Mouse (Mus musculus) frontal cortex, postnatal 14 days (tissue): Measurements from ENCODE around the gene Il5ra.

Experiments used
- DNase-seq, 2 experiments: peaks; one replicate each; pipeline ENCODE4 v3.0.0; 2022; ENCODE audit warnings: low spot score in 2 of 2

Gene Il5ra

DNA sequence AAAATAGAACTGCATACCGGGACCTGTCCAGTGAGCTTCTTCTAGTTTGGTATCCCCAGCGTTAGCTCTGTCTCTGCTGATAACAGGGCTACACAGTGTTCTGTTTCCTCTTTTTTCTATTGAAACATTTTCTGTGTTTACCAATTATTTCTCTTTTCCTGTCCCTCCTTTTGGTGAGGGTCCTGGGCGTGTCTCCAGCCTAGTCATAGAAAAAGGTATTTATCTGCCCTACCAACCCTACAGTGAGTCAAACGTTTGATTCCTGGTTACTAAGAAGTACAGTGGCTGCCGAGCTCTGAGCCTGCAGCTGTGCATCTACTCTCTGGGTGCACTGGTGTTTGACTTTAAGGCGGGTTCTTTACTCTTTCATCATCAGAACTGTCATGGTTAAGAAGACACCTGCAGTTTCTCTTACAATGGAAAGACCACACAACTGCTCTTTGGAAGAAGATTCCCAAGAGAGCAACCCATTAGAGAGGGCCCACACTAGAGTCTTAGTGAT, at the start of gene Il5ra:
TSS of gene Il5ra (minus strand) at position 151 of the 502 bp plus-strand sequence.
- DNase-seq: no peak

DNA sequence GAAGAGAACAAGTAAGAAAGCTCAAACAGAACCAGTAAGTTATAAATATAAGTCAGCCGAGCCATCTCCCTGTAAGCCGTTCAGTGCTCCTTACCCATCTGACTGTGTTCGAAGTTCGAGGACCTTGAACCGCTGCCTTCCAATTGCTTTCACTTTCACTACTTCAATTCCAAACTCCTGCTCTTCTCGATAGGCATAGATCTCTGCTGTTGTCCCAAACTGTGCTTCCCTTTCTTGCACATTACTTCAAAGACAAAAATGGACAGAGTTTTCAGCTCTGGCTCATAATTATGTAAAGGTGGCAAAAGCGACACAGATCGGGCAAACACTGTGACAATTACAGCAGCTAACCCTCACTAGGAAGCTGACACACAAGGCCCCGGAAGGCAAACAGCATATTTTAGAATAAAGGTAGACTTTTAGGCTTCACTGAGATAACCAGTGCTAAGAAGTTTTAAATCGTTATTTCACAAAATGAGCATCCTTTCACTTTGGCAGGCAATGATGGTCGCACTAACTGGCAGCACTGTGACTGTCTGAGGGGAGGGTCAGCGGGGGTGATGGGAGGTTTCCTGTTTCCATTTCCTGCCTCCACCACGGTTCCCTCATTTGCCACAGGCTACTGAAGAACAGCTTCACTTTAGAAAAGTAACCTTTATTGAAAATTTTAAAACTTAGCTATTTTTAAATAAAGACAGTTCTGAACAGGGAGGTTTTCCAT, 45.4 kb upstream of the Il5ra start:
- no peak for DNase-seq

DNA sequence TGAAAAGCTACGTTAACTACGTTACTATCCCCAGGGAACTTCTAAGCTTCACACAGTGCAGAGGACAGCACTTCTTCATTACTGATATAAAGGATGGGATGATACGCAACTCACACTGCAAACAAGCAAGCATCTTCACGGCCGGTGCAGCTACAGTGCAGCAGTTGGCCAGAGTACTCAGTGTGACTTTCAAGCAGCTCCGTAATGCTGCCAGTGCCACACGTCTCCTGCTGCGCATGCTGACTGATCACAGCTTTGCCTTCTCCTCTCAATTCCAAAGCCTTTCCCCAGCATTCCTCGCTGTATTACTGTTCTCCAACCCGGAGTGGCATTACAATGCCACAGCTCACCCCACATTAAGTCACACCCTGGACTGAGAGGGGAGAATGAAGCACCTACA, 44.8 kb upstream of the Il5ra start:
- DNase-seq: no peak

DNA sequence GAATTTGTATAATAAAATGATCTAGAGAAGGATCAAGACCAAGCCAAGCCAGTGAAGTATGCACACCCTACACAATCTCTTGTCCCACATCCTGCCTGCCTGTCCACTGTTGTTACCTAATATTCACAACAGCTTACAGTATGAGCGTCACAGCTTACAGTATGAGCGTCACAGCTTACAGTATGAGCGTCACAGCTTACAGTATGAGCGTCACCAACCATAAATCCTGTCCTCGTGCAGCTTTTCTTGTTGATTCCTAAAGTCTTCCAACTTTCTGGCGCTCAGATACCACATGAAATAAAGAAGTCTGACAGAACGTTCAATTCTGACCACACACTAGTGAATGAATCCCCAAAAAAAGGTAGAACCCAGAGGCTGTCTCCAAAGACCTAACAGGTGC, 44.3 kb upstream of the Il5ra start:
- DNase-seq: no peak

DNA sequence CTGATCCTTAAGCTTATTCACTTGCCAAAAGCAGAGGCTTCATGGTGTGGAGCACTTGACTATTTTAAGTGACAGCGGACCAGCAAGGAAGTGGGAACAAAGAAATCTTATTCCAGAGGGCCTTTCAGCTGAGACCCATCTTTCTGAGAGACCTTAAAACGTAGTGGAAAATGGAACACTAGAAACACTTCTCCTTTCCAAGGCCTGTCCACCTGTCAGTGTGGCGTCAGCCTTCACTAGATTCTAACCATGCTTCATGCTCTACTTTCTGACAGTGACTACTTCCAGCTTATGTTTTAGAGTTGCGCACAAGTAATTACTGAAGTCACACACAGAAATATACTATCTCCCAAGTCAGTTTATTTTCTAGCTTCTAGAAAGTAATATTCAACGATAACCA, 43.6 kb upstream of the Il5ra start:
- DNase-seq: no peak

DNA sequence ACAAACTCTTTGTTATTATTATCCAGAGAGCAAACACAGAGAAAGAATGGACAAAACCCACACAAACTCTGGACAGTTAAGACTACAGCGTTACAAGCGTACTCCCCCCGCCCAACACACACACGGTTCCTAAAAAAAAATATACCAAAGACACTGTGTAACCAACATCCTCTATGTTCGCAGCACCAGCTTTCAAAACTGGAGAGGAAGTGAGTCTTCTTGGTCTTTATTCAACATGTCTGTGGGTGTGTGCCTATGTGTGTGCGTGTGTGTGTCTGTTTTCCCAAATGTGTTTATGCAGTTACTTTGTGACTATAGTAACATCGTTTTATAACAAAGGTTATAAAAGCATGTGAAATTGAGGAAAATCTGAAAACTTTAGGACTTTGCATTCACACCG, 42.6 kb upstream of the Il5ra start:
- DNase-seq: no peak

DNA sequence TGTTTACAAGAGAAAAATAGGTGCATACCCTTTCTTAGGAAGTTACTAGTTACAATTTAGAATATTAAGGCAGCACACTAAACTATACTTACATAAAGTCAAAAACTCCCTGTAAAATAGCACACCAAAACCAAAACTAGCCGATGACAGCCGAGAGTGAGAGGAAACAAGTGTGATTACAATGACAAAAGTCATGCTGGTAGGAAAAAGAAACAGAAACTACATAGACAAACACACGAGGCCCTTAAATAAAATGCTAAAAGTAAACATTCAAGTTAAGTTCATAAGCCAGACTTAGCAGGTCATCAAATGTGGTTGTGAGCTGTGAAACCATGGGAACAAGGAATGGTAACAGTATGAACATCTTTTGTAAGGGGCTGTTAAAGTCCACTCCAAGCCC, 38.3 kb upstream of the Il5ra start:
- no peak for DNase-seq

DNA sequence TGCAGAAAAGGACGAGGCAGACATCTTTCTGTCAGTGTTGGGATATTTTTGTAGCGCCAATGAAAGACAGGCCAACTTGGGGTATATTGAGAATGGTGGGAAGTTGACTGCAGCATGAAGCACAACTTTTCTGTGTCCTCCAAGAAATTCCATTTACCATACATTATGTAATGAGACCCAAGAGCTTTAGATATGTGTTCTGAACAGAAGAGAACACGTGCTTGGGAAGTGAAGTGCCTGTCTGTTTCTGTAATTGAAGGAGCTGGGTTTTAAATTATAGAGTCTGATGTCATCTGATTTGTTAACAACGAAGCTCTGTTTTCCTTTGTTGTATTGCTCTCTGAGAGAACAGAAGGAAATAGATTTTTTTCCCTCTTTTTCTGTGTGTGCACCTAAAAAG, 21.2 kb upstream of the Il5ra start:
- DNase-seq: no peak

DNA sequence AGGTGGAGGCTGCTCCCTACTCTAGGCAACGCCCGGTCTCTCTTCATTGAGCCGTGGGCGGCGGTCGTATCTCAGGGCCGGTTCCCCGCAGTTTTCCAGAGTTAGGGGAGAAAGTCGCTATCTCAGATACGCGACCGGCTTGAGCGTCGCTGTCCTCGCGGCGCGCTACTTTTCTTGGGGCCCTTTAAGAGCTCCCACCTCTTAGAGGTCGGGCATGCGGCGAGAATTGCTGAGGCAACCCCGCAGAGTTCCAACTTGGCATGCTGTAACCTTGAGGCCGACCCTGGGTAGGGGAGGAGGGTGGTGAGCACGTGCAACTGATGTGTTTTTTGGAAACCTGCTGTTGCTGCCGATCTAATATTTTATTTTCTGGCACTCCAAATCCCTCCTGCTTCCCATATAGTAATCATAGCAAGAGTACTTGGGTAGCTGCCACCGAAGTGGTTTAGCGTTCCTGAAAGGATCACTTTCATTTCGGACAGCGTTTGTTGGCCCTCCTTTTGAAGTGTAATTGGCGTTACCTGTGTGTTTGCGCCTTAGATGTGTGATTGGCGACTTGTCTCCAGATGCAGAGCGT, 20.5 kb upstream of the Il5ra start:
- no peak for DNase-seq

DNA sequence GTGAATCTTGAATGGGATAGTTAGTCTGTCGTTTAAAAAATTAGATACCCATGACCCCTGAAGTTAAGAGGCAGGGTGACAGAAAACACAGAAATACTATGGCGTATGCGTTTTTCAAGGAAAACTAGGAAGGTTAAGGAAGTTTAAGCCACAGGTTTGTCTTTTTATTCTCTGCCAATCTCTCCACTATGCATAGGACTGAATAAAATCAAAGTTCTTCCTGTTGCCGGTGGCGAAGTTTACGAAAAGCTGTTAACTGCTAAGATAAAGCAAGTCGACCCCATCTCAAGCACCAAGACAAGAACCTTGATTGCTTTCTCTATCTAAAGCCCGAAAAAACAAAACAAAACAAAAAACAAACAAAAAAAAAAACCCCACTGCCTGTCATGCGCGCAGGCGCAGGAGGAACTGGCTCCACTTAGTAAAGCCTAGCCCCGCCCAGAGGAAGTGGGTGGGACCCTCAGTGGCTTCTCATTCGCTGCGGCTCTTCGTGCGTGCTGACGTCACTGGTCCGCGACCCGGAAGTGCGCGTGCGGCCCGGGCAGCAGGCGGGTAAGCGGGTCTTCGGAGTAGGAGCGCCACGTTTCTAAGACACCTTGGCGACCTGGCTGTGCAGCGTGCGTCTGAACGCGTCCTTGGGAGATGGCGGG, 19.9 kb upstream of the Il5ra start, which contains the start of gene Trnt1:
TSS of gene Trnt1 (plus strand) at position 481 of the 650 bp plus-strand sequence.
- DNase-seq: peak; percentile 92 to 97

DNA sequence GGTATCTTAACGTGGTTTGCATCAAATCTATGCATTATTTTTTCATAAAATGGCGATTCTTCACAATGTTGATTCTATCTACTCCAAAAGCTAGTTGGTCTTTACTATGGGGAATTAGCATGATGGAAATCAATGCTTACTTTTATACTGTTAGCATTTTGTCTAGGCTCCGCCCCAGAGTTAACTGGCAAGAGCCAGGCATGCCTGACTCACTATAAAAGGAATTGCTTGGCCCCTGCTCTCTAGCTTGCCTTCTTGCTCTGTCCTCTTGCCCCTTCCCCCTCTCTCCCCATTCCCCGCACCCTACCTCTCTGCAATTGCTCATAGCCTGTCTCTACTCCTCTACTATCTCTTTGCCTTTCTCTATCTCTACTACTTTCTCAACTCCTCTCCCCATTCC, 17.9 kb upstream of the Il5ra start:
- DNase-seq: no peak

DNA sequence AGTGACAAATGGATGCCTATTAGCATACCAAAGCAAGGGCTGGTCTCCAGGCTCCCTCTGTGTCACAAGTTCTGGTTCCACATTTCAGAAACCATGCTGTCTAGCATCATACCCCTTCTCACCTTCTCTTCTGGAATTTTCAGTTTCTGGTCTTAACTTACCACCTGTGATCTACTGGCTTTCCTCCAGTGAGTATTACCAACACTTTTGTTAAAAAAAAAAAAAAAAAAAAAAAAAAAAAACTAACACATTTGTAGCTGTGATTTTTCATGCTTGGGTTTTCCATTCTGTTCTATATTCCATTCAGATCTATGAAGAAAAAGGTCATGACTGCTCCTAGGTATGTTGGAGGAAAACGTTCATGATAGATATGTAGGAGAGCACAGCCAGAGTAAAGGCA, 17.1 kb upstream of the Il5ra start:
- DNase-seq: no peak

DNA sequence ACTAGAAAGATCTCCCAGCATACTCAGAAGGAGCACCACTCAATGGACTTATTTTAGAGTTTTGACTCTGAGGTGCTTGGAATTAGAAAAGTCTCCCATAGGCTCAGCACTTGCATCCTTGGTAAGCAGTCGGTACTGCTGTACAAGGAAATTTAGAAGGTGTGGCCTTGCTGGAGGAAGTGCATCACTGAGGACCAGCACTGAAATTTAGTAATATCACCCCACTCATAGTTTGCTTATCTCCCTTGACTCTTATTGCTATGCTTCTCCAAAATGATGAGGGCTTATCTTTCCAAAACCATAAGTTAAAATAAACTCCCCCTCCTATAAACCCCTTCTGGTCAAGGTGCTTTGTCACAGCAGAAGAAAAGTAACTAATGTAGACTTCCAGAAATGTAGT, 12.6 kb upstream of the Il5ra start:
- no peak for DNase-seq

DNA sequence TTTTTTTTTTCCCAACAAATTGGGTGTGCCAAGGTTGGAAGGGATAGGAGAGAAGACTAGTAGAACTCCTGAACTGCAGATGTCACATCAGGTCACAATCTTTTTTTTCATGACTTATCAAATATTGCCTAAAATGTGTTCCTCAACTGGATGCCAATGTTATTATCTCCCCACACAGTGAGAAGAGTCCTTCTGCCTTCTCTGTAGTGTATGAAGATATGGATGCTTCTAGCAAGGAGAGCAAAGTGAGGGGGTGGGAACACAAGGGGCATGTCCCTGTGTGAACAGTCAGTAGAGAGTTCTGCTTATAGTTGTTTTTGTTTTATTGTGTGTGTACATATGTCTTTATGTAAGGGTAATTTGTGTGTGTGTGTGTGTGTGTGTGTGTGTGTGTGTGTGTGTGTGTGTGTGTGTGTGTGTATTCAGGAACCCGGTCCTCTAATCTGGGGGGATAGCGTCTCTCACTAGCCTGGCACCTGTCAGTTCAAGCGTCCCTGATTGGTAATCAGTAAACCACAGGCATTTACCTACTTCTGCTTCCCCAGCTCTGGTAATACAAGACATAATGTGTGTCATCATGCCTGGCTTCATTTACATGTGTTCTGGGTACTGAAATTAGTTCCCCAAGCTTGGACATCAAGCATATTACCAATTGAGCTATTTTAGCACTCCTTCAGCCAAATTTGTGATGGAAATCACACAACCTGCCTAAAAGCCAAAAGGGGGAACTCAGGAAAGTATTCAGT, 11.8 kb upstream of the Il5ra start:
- no peak for DNase-seq

DNA sequence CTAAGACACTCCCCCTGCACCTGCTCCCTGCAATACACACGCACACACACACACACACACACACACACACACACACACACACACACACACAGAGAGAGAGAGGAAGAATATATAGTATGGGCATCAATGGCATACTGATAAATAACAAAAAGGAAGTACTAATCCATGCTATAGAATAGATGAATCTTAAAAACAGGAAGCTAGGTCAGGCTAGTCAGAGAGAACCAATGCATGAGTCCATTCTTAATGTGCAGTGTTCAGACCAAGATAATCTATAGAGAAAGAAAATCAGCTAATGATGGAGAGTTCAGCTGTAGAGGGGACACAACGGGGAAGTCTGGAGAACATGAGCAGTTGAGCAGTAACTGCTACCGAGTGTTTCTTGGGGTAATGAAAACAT, 9.5 kb upstream of the Il5ra start:
- DNase-seq: no peak

DNA sequence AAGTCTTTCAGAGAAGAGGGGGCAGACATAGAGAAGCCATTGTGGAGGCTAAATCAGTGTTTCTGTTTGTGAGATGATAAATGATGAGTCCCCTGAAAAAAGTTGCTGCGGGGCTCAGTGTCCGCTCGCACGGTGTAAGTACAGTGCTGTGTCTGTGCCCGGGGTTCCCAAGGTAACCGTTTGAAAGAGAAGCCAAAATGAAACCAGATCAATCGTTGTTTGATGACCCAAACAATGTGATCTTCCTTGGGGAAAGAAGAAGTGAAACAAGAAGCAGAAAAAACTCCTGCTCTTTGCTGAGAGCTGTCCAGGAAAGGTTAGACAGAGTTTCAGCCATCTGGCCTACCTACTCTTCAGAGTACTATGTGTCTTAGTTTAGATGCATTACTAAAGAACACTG, 1.5 kb upstream of the Il5ra start:
- no peak for DNase-seq

DNA sequence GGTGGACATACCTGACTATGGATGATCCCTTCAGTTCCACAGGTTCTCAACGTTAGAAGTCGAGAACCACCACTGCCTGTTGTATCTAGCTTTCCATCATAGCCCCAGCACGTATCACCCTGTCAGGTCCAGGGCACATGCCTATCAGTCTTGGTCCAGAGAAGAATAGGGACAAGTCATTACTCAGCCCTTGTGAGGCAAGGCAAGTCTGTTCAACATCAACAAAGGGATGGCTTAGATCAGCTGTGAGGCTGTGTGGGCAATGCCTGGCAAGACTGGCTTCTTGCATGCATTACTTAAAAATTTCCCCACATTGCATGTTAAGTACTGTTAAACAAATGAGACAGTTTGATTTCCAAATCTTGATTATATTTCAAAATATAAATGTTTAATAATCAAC, 1.0 kb downstream of the Il5ra start:
- no peak for DNase-seq

DNA sequence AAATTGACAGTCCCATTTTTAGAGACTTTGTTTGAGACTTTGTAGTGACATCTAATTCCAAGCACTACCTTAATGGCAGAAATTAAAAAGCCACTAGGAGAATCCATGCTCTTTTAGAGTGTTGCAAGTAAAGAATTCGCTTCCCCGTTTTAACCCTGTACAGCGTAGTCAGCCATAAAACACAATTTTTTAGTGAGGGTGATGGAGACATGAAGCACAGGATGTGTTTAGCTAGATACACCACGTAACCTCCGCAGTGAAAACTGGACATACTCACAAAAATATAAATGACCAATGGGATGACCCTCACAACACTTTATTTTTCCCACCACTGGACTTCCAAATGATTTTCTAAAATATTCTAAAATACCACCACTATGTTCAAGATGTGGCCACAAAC, 1.6 kb downstream of the Il5ra start:
- DNase-seq: no peak

DNA sequence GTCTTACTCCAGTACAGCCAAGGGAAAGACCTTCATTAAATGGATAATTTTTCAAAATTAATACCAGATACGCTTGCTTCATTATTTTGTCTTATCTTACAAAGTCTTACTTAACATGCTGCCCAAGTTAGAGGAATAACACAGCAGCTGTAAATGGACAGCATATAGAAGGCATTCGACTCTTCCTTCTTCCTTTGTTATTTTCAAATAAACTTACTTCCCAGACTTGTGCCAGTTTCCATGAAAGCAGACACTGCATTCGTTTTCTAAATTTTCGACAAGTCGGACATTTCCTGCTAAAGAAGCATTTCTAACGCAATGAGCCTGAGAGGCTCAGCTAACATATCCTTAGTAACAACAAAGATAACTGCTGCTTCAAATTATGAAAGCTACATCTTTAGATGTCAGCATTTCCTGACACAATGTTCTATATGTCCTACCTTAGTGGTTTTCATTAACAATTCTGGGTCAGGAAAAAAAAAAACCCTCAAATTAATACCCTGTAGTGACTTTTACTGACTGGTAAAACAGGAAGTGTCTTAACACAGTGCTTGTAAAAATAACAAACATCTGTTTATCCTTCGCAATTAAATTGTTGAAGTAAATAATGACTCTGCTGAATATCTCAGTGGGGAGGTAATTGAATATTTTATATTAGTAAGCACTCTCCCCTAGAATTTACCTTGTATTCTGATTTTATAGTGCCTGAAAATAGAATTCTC, 3.0 kb downstream of the Il5ra start:
- no peak for DNase-seq

DNA sequence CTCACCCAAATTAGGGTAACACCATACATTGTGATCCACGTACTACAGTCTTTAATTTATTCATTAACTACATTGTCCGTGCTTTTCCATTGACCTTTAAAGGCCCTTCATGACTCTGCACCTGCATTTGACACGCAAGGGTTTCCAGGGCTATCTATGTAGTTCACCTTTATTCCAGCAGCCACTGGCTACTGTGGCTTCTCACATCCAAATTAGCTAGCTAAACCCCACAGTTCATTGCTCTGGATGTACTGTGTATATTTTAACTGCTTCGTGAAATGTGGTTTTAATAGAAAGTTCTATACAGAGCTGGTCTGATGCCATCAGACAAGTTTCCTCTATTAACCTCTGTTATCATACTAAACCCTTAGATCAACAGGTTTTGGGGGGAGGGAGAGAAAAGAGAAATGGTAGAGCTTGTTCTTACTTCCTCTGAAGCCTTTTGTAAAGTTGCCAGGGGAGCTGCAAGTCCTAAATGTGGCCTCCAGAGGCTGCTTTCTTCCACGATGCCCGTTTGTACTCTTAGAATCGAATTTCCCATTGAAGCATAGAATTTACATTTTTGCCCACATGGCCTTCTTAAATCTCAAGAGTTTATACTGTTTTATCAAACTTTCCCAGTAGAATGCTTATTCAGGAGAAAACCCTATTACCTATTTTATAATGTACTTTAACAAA, 5.1 kb downstream of the Il5ra start:
- no peak for DNase-seq

DNA sequence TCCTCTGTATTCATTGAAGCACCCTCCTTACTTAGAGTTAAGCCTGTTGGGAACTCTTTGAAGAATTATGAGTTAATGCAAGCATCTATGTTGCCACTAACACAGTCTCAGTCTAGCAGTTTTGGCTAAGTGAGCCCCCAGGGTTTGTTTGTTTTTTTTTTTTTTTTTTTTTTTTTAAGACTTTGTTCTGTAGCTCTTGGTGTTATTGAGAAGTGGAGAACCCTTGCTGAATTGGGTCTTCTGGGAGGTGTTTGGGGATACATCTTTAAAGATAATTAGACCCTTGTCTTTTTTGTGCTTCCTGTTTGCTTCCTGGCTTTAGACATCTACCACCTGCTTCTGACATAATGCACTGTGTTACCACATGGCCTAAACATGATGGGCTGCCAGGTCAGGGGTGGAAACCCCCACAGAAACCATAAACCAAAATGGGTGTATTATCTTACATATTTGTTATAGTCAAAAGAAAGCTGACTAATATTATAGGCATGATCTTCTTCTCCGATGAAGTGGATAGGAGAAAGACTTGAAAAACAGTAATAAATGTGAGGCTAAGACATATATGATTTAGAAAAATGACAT, 8.5 kb downstream of the Il5ra start:
- DNase-seq: no peak
